Mouse (Mus musculus) limb, embryonic 12.5 days (tissue): Measurements from ENCODE around the gene Gm10188. TPM values are rescaled to one million over a fixed set of nuclear protein-coding genes. Genes with fewer than 3 reads are reported as not detected.

Source experiments
- microRNA counts: library from miRNA; unstranded; fragments of <30 nt; microRNA quantifications from one replicate; lab custom pipeline; 2017
- microRNA-seq: library from miRNA; unstranded; fragments of <30 nt; microRNA quantifications from one replicate; pipeline ENCODE4, GENCODE M21; 2017
- polyA plus RNA-seq: library from polyadenylated mRNA; unstranded; fragments of >200 nt; fragmentation: Nextera tagmentation; extraction: Ambion mirVana; gene quantifications from 2 replicates; pipeline ENCODE4 v1.2.1, GENCODE M21; 2016

Gene Gm10188
- polyA plus RNA-seq, 1 experiment from 2014 or later: not detected

MicroRNAs encoded within 50 kb of the gene (microRNA counts, 519-probe panel; counts per million panel counts)
- 4,768 counts per million, percentile 42 among the panel's probes with 10 or more counts for microRNA mmu-miR-135b (lab: Ali Mortazavi, UCI)

Small RNA genes within 50 kb of the gene (microRNA-seq; reads per million reads assigned to microRNA genes)
- 990 reads per million, percentile 76 among the genes with 10 or more reads in this experiment for gene Mir135b

Other genes with a start within 250 kb of the Gm10188 start
- gene Elk4, start 222.2 kb downstream of the Gm10188 start, polyA plus RNA-seq: 18.1 and 19.6 TPM in 2 replicates
- 13.1 and 17.2 TPM in 2 replicates for gene Mfsd4a, start 161.7 kb downstream of the Gm10188 start, polyA plus RNA-seq
- gene Cdk18, start 90.1 kb downstream of the Gm10188 start, polyA plus RNA-seq: 3.6 TPM in 2 replicates
- gene Lemd1, start 38.3 kb downstream of the Gm10188 start, polyA plus RNA-seq: 0.83 and 1.2 TPM in 2 replicates
- gene AC124108.1, start 38.3 kb downstream of the Gm10188 start, polyA plus RNA-seq: 0.20 and 0.45 TPM in 2 replicates
- gene Klhdc8a, start 68.9 kb upstream of the Gm10188 start, polyA plus RNA-seq: 0.05 TPM in 1 of 2 replicates, not detected in the other
- 0.63 and 0.95 TPM in 2 replicates for gene Nuak2, start 86.4 kb upstream of the Gm10188 start, polyA plus RNA-seq
- gene Tmcc2, start 161.5 kb upstream of the Gm10188 start, polyA plus RNA-seq: 17.7 and 19.0 TPM in 2 replicates
- 21.2 and 21.3 TPM in 2 replicates for gene Dstyk, start 187.8 kb upstream of the Gm10188 start, polyA plus RNA-seq
- 63.4 and 66.2 TPM in 2 replicates for gene Rbbp5, start 247.6 kb upstream of the Gm10188 start, polyA plus RNA-seq